Mouse (Mus musculus) neural tube, embryonic 14.5 days (tissue): ENCODE results near the gene Pfkl. TPM values are rescaled to one million over a fixed set of nuclear protein-coding genes. Genes with fewer than 3 reads are reported as not detected.
"Not testable (repeated sequence)": the region's sequence is repeated elsewhere in the genome, so short reads cannot be mapped to it uniquely, and the experiment has no call there.

Experiments
- ATAC-seq: fragments of 200-750 bp; cut with Nextera tagmentation; 2 replicates; pipeline ENCODE4 v1.8.0; 2017; ENCODE audit warnings: low read depth, mild to moderate bottlenecking, moderate TSS enrichment, moderate library complexity
- H3K27ac ChIP-seq: fragments of 300-500 bp; sonication (generic); 2 replicates; pipeline ENCODE4 v1.5.1; 2014; ENCODE audit warnings: low read depth, mild to moderate bottlenecking, control low read depth, low read length, moderate library complexity, mixed read lengths
- H3K27me3 ChIP-seq: fragments of 300-500 bp; sonication (generic); 2 replicates; pipeline ENCODE4 v1.6.1; 2014; ENCODE audit warnings: low read length; ENCODE audit not compliant: control insufficient read depth, insufficient read depth
- H3K36me3 ChIP-seq: fragments of 300-500 bp; sonication (generic); 2 replicates; pipeline ENCODE4 v1.6.1; 2014; ENCODE audit warnings: low read length, mixed read lengths; ENCODE audit not compliant: control insufficient read depth, insufficient read depth
- H3K4me1 ChIP-seq: fragments of 300-500 bp; sonication (generic); 2 replicates; pipeline ENCODE4 v1.6.1; 2014; ENCODE audit warnings: low read length; ENCODE audit not compliant: control insufficient read depth, insufficient read depth
- H3K4me2 ChIP-seq: fragments of 300-500 bp; sonication (generic); 2 replicates; pipeline ENCODE4 v1.6.1; 2014; ENCODE audit warnings: mild to moderate bottlenecking, low read depth, low read length, control low read depth
- H3K4me3 ChIP-seq: fragments of 300-500 bp; sonication (generic); 2 replicates; pipeline ENCODE4 v1.5.1; 2014; ENCODE audit warnings: low read depth, low read length, control low read depth, mixed read lengths
- H3K9ac ChIP-seq: fragments of 300-500 bp; sonication (generic); replicated peaks from 2 replicates; pipeline ENCODE4 v1.6.1; 2014; ENCODE audit warnings: low read depth, mild to moderate bottlenecking, control low read depth, low read length, mixed read lengths
- H3K9me3 ChIP-seq: fragments of 300-500 bp; sonication (generic); 2 replicates; pipeline ENCODE4 v1.6.1; 2016; ENCODE audit warnings: low read length; ENCODE audit not compliant: control insufficient read depth
- WGBS: fragments of 180-500 bp; shearing (Covaris S2); extraction: QIAGEN DNeasy Blood & Tissue Kit; methylation state at CpG from one replicate; pipeline ENCODE4 v1.1.7; 2014; 5-methylcytosine and 5-hydroxymethylcytosine counted together
- polyA plus RNA-seq: library from polyadenylated mRNA; unstranded; fragments of >200 nt; fragmentation: Nextera tagmentation; extraction: Ambion mirVana; gene quantifications from 2 replicates; pipeline ENCODE4 v1.2.1, GENCODE M21; 2014

Pfkl gene
- polyA plus RNA-seq, 1 experiment from 2014 or later: 83.2 TPM

DNA sequence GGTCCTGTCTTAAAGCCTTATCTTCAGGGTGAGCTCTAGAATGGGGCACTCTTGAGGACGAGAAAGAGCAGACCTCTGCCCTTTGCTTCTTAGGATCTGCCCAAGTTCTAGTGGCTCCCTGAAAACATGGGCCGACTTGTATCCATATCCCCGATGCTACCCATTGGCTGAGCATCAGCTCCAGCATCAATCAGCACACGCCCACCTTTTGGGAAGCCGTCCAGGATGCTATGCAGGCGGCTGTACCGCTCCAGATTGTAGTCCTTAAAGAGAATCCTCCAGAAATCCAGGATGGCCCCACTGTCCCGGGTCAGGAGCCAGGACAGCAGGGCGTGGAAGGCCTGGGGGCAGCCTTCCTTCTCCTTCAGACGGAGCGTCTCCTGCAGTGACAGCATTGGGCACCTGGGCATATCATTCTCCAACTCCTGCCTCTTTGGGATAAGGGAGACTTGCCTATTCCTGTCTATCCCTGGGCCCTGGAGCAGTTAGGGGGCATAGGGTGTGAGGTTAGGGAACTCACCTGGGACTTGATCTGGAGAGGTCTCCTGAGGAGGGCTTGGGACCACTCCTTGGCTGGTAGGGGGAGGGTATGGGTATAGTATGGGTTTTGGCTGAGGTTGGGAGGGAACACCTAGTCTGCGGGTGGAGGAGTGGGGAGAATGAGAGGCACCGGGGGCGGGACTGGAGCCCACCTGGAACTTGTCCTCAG, 33.0 kb upstream of the Pfkl start:
- no peaks in the 10 kb centered on the region for H3K4me1 ChIP-seq
- H3K4me2 ChIP-seq: peak overlapping the region; percentile 42
- H3K9ac ChIP-seq: no peak overlapping the region
- peak overlapping the region; percentile 16; the same call in 1 of the 2 replicates for H3K4me3 ChIP-seq
- H3K36me3 ChIP-seq: no peaks in the 10 kb centered on the region
- H3K9me3 ChIP-seq: no peaks in the 10 kb centered on the region
- no peak overlapping the region for H3K27ac ChIP-seq
- no peaks in the 10 kb centered on the region for H3K27me3 ChIP-seq
- 66% methylated on average over 14 of the region's 14 CpGs for WGBS
- peak; percentile 44; the same call in 1 of the 2 replicates for ATAC-seq

DNA sequence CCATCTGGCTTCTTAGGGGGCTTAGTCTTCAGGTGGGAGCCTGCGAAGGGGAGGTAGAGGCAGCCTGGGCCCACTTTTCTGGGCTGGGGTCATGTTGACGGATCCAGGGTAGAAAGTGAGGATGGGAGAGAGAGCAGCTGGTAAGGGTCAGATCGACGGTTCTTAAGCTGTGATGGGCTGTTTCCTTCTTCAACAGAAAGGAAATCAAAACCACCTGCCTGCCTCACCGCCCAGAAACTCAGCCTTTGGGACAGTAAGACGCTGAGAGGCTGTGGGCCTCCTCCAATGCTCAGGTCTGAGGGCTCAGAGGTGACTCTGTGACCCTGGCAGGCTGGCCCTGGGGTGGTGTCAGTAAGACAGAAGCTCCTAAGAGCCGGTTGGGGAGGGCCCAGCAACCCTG, 32.2 kb upstream of the Pfkl start:
- no peaks in the 10 kb centered on the region for H3K9me3 ChIP-seq
- H3K36me3 ChIP-seq: no peaks in the 10 kb centered on the region
- H3K9ac ChIP-seq: no peak overlapping the region
- H3K27me3 ChIP-seq: no peaks in the 10 kb centered on the region
- WGBS: 86% methylated on average over 7 of the region's 7 CpGs
- H3K4me3 ChIP-seq: no peak overlapping the region
- no peak for ATAC-seq
- no peak overlapping the region for H3K4me2 ChIP-seq
- no peaks in the 10 kb centered on the region for H3K4me1 ChIP-seq
- no peak overlapping the region for H3K27ac ChIP-seq

DNA sequence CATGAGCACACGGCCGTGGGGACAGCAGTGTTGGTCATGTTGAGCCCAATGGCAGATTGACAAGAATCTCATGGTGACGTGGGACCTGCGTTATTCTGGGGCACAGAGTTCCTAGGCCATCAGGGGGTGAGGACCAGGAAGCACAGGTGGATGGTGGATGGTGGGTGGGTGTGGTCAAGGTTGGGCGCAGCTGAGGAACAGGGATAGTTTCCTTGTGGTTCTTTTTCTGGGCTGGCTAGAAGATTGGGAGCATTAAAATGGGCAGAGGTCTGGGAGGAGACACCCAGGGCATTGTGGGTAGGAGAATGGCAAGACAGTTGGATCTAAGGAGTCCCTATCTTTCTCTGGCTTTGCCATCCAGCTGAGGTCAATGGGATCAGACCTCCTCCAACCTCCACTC, 31.8 kb upstream of the Pfkl start, which contains the start of gene Dnmt3l:
TSS of gene Dnmt3l (plus strand) at position 301 of the 400 bp plus-strand sequence.
- no peak for ATAC-seq
- no peaks in the 10 kb centered on the region for H3K4me1 ChIP-seq
- H3K27ac ChIP-seq: no peak within 1 kb of the TSS
- no peaks in the 10 kb centered on the region for H3K27me3 ChIP-seq
- H3K36me3 ChIP-seq: no peaks in the 10 kb centered on the region
- no peaks in the 10 kb centered on the region for H3K9me3 ChIP-seq
- 91% methylated on average over 5 of the region's 5 CpGs for WGBS
- H3K4me2 ChIP-seq: no peak within 1 kb of the TSS
- H3K9ac ChIP-seq: no peak within 1 kb of the TSS
- no peak within 1 kb of the TSS for H3K4me3 ChIP-seq

DNA sequence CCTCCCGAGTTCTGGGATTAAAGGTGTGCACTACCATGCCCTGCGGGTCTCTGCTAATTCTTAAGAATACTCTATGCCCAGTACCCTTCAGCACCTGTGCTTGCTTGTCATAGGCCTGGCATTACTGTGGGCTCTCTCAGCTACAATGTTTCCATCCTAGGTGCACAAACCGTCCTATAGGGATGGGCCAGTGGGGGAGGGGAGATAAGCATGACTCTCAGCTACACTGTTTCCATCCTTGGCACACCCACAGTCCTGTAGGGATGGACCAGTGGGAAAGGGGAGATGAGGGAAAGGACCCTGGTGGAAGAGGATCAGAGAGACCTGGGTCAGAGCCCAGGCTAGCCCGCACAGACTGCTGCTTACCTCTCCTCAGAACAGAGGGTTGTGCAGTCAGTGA, 27.3 kb upstream of the Pfkl start:
- WGBS: 89% methylated on average over 4 of the region's 4 CpGs
- Histone ChIP-seq H3K4me2 (no peak overlapping the region), H3K27me3 (no peaks in the 10 kb centered on the region), H3K4me3 (no peak overlapping the region), H3K9me3 (no peaks in the 10 kb centered on the region), H3K9ac (no peak overlapping the region), H3K36me3 (no peaks in the 10 kb centered on the region), H3K4me1 (no peaks in the 10 kb centered on the region), H3K27ac (no peak overlapping the region)
- ATAC-seq: no peak

DNA sequence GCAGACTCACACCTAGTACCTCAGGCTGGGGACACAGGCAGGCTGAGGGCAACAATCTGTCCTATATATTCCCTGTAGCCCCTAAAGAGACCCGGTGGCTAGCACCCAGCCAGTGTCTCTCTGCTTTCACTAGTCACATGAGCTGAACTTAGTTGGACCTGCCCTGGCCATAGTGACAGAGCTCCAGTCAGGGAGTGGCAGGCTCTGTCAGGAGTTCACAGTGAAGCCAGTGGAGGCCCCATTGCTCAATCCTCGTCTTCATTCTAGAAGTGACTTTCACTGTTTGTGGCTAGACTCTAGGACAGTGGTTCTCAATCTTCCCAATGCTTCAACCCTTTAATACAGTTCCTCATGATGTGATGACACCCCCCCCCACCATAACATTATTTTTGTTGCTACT, 22.1 kb upstream of the Pfkl start:
- Histone ChIP-seq H3K4me3 (no peak overlapping the region), H3K27me3 (no peaks in the 10 kb centered on the region), H3K36me3 (no peaks in the 10 kb centered on the region), H3K9ac (no peak overlapping the region), H3K4me2 (no peak overlapping the region), H3K27ac (no peak overlapping the region), H3K4me1 (no peaks in the 10 kb centered on the region), H3K9me3 (no peaks in the 10 kb centered on the region)
- no peak for ATAC-seq
- WGBS: 82% methylated on average over 2 of the region's 2 CpGs

DNA sequence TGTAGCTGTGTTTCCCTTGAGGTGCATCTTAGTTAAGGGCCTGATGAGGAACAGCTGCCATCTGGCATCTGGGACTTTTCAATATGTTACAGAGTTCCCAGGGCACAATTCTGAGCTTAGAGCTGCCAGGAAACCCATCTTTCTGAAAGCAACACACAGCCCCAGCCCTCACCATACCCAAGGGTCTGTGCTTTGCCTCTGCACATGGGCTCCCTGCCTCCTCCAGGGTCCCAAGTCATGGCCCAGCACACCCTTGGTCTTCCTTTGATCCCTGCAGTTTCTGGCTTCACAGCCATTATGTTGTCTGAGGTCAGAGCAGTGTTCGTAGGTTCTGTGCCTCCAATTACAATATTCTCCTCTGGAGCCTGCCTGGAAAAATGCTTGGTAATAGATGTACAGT, 19.2 kb upstream of the Pfkl start:
- H3K4me2 ChIP-seq: no peak overlapping the region
- no peaks in the 10 kb centered on the region for H3K27me3 ChIP-seq
- WGBS: 93% methylated on average over 1 of the region's 1 CpGs
- ATAC-seq: no peak
- H3K36me3 ChIP-seq: no peaks in the 10 kb centered on the region
- no peak overlapping the region for H3K9ac ChIP-seq
- no peaks in the 10 kb centered on the region for H3K9me3 ChIP-seq
- no peak overlapping the region for H3K27ac ChIP-seq
- H3K4me3 ChIP-seq: no peak overlapping the region
- no peaks in the 10 kb centered on the region for H3K4me1 ChIP-seq

DNA sequence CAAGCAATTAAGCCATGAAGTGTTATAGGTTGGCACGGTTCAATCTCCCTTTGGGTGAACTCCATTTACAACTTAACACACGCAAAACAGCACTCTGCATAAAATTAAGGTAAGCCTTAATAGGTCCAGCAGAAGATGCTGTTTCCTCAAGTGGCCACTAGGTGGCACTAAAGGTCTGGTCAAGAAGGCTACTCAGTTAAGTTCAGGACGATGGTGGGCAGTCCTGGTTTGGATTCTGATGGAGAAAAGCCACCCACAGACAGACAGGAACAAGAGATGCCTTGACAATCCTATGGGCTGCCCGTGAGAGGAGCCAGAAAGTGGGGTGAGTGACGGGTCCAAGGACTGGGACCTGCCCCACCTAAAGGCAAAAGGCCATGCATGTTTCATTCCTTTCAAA, 18.2 kb upstream of the Pfkl start:
- 3% methylated on average over 5 of the region's 5 CpGs for WGBS
- H3K27me3 ChIP-seq: no peaks in the 10 kb centered on the region
- H3K4me3 ChIP-seq: no peak overlapping the region
- no peak overlapping the region for H3K9ac ChIP-seq
- H3K27ac ChIP-seq: no peak overlapping the region
- no peaks in the 10 kb centered on the region for H3K4me1 ChIP-seq
- no peaks in the 10 kb centered on the region for H3K36me3 ChIP-seq
- no peak overlapping the region for H3K4me2 ChIP-seq
- H3K9me3 ChIP-seq: no peaks in the 10 kb centered on the region
- peak; percentile 82 for ATAC-seq

DNA sequence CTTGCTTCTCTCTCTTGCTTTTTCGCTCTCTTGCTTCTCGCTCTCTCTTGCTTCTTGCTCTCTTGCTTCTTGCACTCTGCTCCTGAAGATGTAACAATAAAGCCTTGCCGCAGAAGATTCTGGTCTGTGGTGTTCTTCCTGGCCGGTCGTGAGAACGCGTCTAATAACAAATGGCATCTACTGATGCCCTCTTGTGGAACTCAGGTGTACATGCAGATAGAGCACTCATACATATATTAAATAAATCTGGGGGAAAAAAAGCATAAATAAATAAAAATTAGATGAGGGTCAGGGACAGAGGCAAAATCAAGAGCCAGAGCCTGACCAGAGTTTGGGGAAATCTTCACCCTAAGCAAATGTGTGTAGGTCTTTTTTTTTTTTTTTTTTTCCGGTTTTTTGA, 15.6 kb upstream of the Pfkl start:
- not testable (repeated sequence) for H3K9ac ChIP-seq, H3K27ac ChIP-seq, H3K4me1 ChIP-seq, H3K36me3 ChIP-seq, ATAC-seq, H3K4me2 ChIP-seq, H3K9me3 ChIP-seq, H3K4me3 ChIP-seq, H3K27me3 ChIP-seq
- 79% methylated on average over 6 of the region's 8 CpGs for WGBS

DNA sequence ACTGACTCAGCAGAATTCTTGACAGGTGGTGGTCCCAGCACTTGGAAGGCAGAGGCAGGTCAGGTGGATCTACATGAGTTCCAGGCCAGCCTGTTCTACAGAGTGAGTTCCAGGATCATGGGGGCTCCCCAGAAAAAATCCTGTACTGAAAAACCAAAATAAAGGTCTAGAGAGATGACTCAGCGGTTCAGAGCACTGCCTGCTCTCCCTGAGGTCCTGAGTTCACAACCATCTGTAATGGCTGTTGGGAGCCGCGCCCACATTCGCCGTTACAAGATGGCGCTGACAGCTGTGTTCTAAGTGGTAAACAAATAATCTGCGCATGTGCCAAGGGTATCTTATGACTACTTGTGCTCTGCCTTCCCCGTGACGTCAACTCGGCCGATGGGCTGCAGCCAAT, 10.1 kb upstream of the Pfkl start:
- not testable (repeated sequence) for H3K9ac ChIP-seq, H3K4me2 ChIP-seq, H3K27ac ChIP-seq, H3K4me3 ChIP-seq, H3K9me3 ChIP-seq, ATAC-seq, H3K27me3 ChIP-seq, H3K4me1 ChIP-seq, H3K36me3 ChIP-seq
- WGBS: 96% methylated on average over 6 of the region's 11 CpGs
